Mouse (Mus musculus) cortical plate, adult 2 months (tissue): ENCODE results near the gene Pcgf6.

Source experiments
- CTCF ChIP-seq: fragments of 200-500 bp; IDR thresholded peaks from 2 replicates; pipeline ENCODE4 v1.5.1; 2011; ENCODE audit warnings: mild to moderate bottlenecking, control low read depth, low read length; ENCODE audit not compliant: insufficient read depth; ENCODE audit errors: extremely low read depth
- POLR2A ChIP-seq: fragments of 200-500 bp; IDR thresholded peaks from 2 replicates; pipeline ENCODE4 v1.6.1; 2011; ENCODE audit warnings: mild to moderate bottlenecking, low read length, control low read depth; ENCODE audit not compliant: insufficient read depth; ENCODE audit errors: extremely low read depth

GRCm38 (mm10) chr19:47015965-47016364 is 34.7 kb downstream of the Pcgf6 start:
- TF ChIP-seq POLR2A (no peak), CTCF (no peak)
